Mouse (Mus musculus) myocyte (in vitro differentiated cells): ENCODE measurements at regions not wholly inside any gene's neighbourhood (a gene's known extent, or its start where the extent isn't known, plus 50 kb on each side); places are given as distances from the start of the nearest gene placed in this dataset.

ENCODE experiments used
- H3K27me3 ChIP-seq: one replicate; pipeline ENCODE4 v1.6.1; 2011; ENCODE audit not compliant: control insufficient read depth, insufficient read depth, insufficient read length
- H3K36me3 ChIP-seq: one replicate; pipeline ENCODE4 v1.6.1; 2011; ENCODE audit not compliant: control insufficient read depth, insufficient read depth
- H3K4me2 ChIP-seq: one replicate; pipeline ENCODE4 v1.6.1; 2011; ENCODE audit warnings: low read depth, control low read depth
- H3K4me3 ChIP-seq: one replicate; pipeline ENCODE4 v1.5.1; 2011; ENCODE audit warnings: mild to moderate bottlenecking, control low read depth, moderate library complexity
- H3K79me2 ChIP-seq: one replicate; pipeline ENCODE4 v1.6.1; 2011; ENCODE audit not compliant: control insufficient read depth, insufficient read depth
- H3ac ChIP-seq: one replicate; pipeline ENCODE4 v1.6.1; 2011; ENCODE audit not compliant: control insufficient read depth, insufficient read length
- CEBPB ChIP-seq: IDR thresholded peaks from 2 replicates; pipeline ENCODE4 v1.6.1; 2011; ENCODE audit warnings: mild to moderate bottlenecking, moderate library complexity; ENCODE audit not compliant: poor library complexity, insufficient read depth, severe bottlenecking
- E2F4 ChIP-seq: IDR thresholded peaks from one replicate; pipeline ENCODE4 v1.6.1; 2011; ENCODE audit warnings: mild to moderate bottlenecking, control low read depth, moderate library complexity; ENCODE audit not compliant: insufficient read depth
- MAX ChIP-seq: IDR thresholded peaks from one replicate; pipeline ENCODE4 v1.6.1; 2011; ENCODE audit warnings: low read depth, mild to moderate bottlenecking, control low read depth
- MYOD1 ChIP-seq, 3 experiments: IDR thresholded peaks; one replicate each; pipeline ENCODE4 v1.6.1; 2011; ENCODE audit warnings: control low read depth in 2 of 3, low read depth in 2 of 3, mild to moderate bottlenecking in 2 of 3, moderate library complexity in 1 of 3; ENCODE audit not compliant: insufficient read length in 2 of 3, control insufficient read depth in 1 of 3
- MYOG ChIP-seq, 3 experiments: IDR thresholded peaks; one replicate each; pipeline ENCODE4 v1.6.1; 2011; ENCODE audit warnings: control low read depth in 2 of 3, low read depth in 2 of 3, mild to moderate bottlenecking in 2 of 3; ENCODE audit not compliant: insufficient read length in 2 of 3, control insufficient read depth in 1 of 3, insufficient read depth in 1 of 3
- POLR2A ChIP-seq: IDR thresholded peaks from one replicate; pipeline ENCODE4 v1.6.1; 2011; ENCODE audit warnings: low read depth, mild to moderate bottlenecking, control low read depth, moderate library complexity; ENCODE audit not compliant: insufficient read length
- POLR2AphosphoS2 ChIP-seq: IDR thresholded peaks from one replicate; pipeline ENCODE4 v1.6.1; 2011; ENCODE audit warnings: low read depth, control low read depth; ENCODE audit not compliant: insufficient read length
- REST ChIP-seq: IDR thresholded peaks from one replicate; pipeline ENCODE4 v1.6.1; 2011; ENCODE audit warnings: mild to moderate bottlenecking, control low read depth, moderate library complexity; ENCODE audit not compliant: insufficient read depth, insufficient read length
- SRF ChIP-seq: IDR thresholded peaks from one replicate; pipeline ENCODE4 v1.6.1; 2011; ENCODE audit warnings: low read depth; ENCODE audit not compliant: control insufficient read depth, insufficient read length
- TCF12 ChIP-seq: IDR thresholded peaks from one replicate; pipeline ENCODE4 v1.6.1; 2011; ENCODE audit warnings: mild to moderate bottlenecking, control low read depth; ENCODE audit not compliant: poor library complexity, insufficient read depth, severe bottlenecking
- TCF3 ChIP-seq: IDR thresholded peaks from one replicate; pipeline ENCODE4 v1.6.1; 2011; ENCODE audit warnings: low read depth, control low read depth; ENCODE audit not compliant: insufficient read length
- USF1 ChIP-seq: IDR thresholded peaks from one replicate; pipeline ENCODE4 v1.6.1; 2011; ENCODE audit warnings: low read depth, mild to moderate bottlenecking, control low read depth, moderate library complexity

GRCm38 (mm10) chr13:102255401-102256371, 437.7 kb upstream of the Cd180 start:
- TF ChIP-seq POLR2AphosphoS2 (no peak), POLR2A (no peak), TCF12 (no peak), MAX (no peak), REST (no peak), SRF (no peak), USF1 (no peak), MYOD1 (IDR thresholded peaks at IDR 0.05; ENCODE audit: control insufficient read depth in 1 of 3, insufficient read length in 2 of 3, low read depth in 2 of 3) (no peak), TCF3 (no peak), MYOG (IDR thresholded peaks at IDR 0.05; ENCODE audit: control insufficient read depth in 1 of 3, insufficient read depth in 1 of 3, insufficient read length in 2 of 3, low read depth in 2 of 3) (no peak), CEBPB (no peak), E2F4 (no peak)
- Histone ChIP-seq H3K79me2 (no peaks in the 10 kb centered on the region), H3K27me3 (no peaks in the 10 kb centered on the region), H3ac (no peak overlapping the region), H3K36me3 (no peaks in the 10 kb centered on the region), H3K4me3 (no peak overlapping the region), H3K4me2 (no peak overlapping the region)

GRCm38 (mm10) chr13:102258207-102258606, 435.2 kb upstream of the Cd180 start:
- TF ChIP-seq TCF3 (no peak), MAX (no peak), SRF (no peak), POLR2AphosphoS2 (no peak), MYOD1 (IDR thresholded peaks at IDR 0.05; ENCODE audit: control insufficient read depth in 1 of 3, insufficient read length in 2 of 3, low read depth in 2 of 3) (peak in 2 of 3 experiments; percentile 49 to 65), USF1 (no peak)
- H3ac ChIP-seq: no peak overlapping the region
- H3K4me2 ChIP-seq: peak overlapping the region; percentile 30

GRCm38 (mm10) chr13:102273818-102274217, 419.5 kb upstream of the Cd180 start:
- Histone ChIP-seq H3K4me2 (no peak overlapping the region), H3K4me3 (no peak overlapping the region), H3ac (no peak overlapping the region), H3K79me2 (no peaks in the 10 kb centered on the region), H3K27me3 (no peaks in the 10 kb centered on the region), H3K36me3 (no peaks in the 10 kb centered on the region)
- no peak for TF ChIP-seq USF1
- no peak for TF ChIP-seq E2F4
- TF ChIP-seq TCF12: no peak
- TF ChIP-seq SRF: no peak
- TF ChIP-seq MAX: no peak
- TF ChIP-seq POLR2A: no peak
- TF ChIP-seq POLR2AphosphoS2: no peak
- no peak for TF ChIP-seq TCF3
- no peak for TF ChIP-seq REST

More at GRCm38 (mm10) chr13:102258207-102258606, 435.2 kb upstream of the Cd180 start:
- Histone ChIP-seq H3K36me3 (no peaks in the 10 kb centered on the region), H3K79me2 (no peaks in the 10 kb centered on the region), H3K4me3 (no peak overlapping the region), H3K27me3 (no peaks in the 10 kb centered on the region)

GRCm38 (mm10) chr13:102275296-102275695, 418.1 kb upstream of the Cd180 start:
- H3K4me2 ChIP-seq: no peak overlapping the region
- H3K27me3 ChIP-seq: no peaks in the 10 kb centered on the region
- TF ChIP-seq POLR2A: no peak
- TF ChIP-seq MYOD1 (IDR thresholded peaks at IDR 0.05; ENCODE audit: control insufficient read depth in 1 of 3, insufficient read length in 2 of 3, low read depth in 2 of 3): no peak
- no peak for TF ChIP-seq SRF
- no peak for TF ChIP-seq TCF12
- no peak for TF ChIP-seq REST
- no peak for TF ChIP-seq POLR2AphosphoS2
- TF ChIP-seq MYOG (IDR thresholded peaks at IDR 0.05; ENCODE audit: control insufficient read depth in 1 of 3, insufficient read depth in 1 of 3, insufficient read length in 2 of 3, low read depth in 2 of 3): no peak
- H3ac ChIP-seq: no peak overlapping the region
- H3K4me3 ChIP-seq: no peak overlapping the region
- no peaks in the 10 kb centered on the region for H3K36me3 ChIP-seq
- H3K79me2 ChIP-seq: no peaks in the 10 kb centered on the region

GRCm38 (mm10) chr13:102276885-102277284, 416.5 kb upstream of the Cd180 start:
- Histone ChIP-seq H3K4me3 (no peak overlapping the region), H3ac (no peak overlapping the region), H3K27me3 (no peaks in the 10 kb centered on the region), H3K79me2 (no peaks in the 10 kb centered on the region), H3K4me2 (no peak overlapping the region), H3K36me3 (no peaks in the 10 kb centered on the region)
- TF ChIP-seq REST (no peak), TCF12 (no peak), SRF (no peak)
